Mouse (Mus musculus) liver, embryonic 16.5 days (tissue): ENCODE measurements around the gene Prdm8. TPM values are rescaled to one million over a fixed set of nuclear protein-coding genes. Genes with fewer than 3 reads are reported as not detected.
A peak's percentile ranks its signal among the peaks of the same experiment; 100 is the strongest.

Experiments
- ATAC-seq: fragments of 200-750 bp; cut with Nextera tagmentation; 2 replicates; pipeline ENCODE4 v1.8.0; 2017; ENCODE audit warnings: low read depth, mild to moderate bottlenecking, moderate number of reproducible peaks, moderate library complexity
- H3K27ac ChIP-seq: fragments of 300-500 bp; sonication (generic); 2 replicates; pipeline ENCODE4 v1.5.1; 2014; ENCODE audit warnings: mild to moderate bottlenecking, low read length
- H3K27me3 ChIP-seq: fragments of 300-500 bp; sonication (generic); 2 replicates; pipeline ENCODE4 v1.6.1; 2014; ENCODE audit warnings: low read depth, low read length, mixed read lengths; ENCODE audit not compliant: control insufficient read depth, insufficient read depth
- H3K36me3 ChIP-seq: fragments of 300-500 bp; sonication (generic); 2 replicates; pipeline ENCODE4 v1.6.1; 2014; ENCODE audit warnings: mild to moderate bottlenecking; ENCODE audit not compliant: control insufficient read depth, insufficient read depth
- H3K4me1 ChIP-seq: fragments of 300-500 bp; sonication (generic); 2 replicates; pipeline ENCODE4 v1.6.1; 2014; ENCODE audit warnings: low read depth, low read length, mixed read lengths; ENCODE audit not compliant: control insufficient read depth
- H3K4me2 ChIP-seq: fragments of 300-500 bp; sonication (generic); 2 replicates; pipeline ENCODE4 v1.6.1; 2014; ENCODE audit warnings: low read depth, low read length, mixed read lengths
- H3K4me3 ChIP-seq: fragments of 300-500 bp; sonication (generic); 2 replicates; pipeline ENCODE4 v1.5.1; 2014; ENCODE audit warnings: low read depth, mild to moderate bottlenecking, low read length
- H3K9ac ChIP-seq: fragments of 300-500 bp; sonication (generic); 2 replicates; pipeline ENCODE4 v1.6.1; 2014; ENCODE audit warnings: low read depth, low read length
- H3K9me3 ChIP-seq: fragments of 300-500 bp; sonication (generic); replicated peaks from 2 replicates; pipeline ENCODE4 v1.6.1; 2016; ENCODE audit warnings: low read length; ENCODE audit not compliant: control insufficient read depth
- WGBS: fragments of 180-500 bp; shearing (Covaris S2); extraction: QIAGEN DNeasy Blood & Tissue Kit; methylation state at CpG from one replicate; pipeline ENCODE4 v1.1.7; 2014; ENCODE audit not compliant: insufficient replicate concordance; 5-methylcytosine and 5-hydroxymethylcytosine counted together
- polyA plus RNA-seq: library from polyadenylated mRNA; unstranded; fragments of >200 nt; fragmentation: Nextera tagmentation; extraction: Ambion mirVana; gene quantifications from 2 replicates; pipeline ENCODE4 v1.2.1, GENCODE M21; 2015

Prdm8 gene
- polyA plus RNA-seq, 1 experiment from 2014 or later: not detected

- no peak overlapping the region for H3K9ac ChIP-seq
- no peak overlapping the region for H3K4me3 ChIP-seq
- H3K36me3 ChIP-seq: no peaks in the 10 kb centered on the region
- no peaks in the 10 kb centered on the region for H3K9me3 ChIP-seq
- WGBS: 4% methylated on average over 14 of the region's 14 CpGs
- H3K27me3 ChIP-seq: peaks cover 95% of the 10 kb centered on the region
- peaks cover 3% of the 10 kb centered on the region; the same call in 1 of the 2 replicates for H3K4me1 ChIP-seq
- no peak overlapping the region for H3K27ac ChIP-seq
- ATAC-seq: no peak
- H3K4me2 ChIP-seq: no peak overlapping the region
Measured at GRCm38 (mm10) chr5:98183031-98183595, 16.1 kb downstream of the Prdm8 start.

- H3K9ac ChIP-seq: no peak overlapping the region
- WGBS: 3% methylated on average over 17 of the region's 17 CpGs
Measured at GRCm38 (mm10) chr5:98184281-98184910, 17.4 kb downstream of the Prdm8 start.

GRCm38 (mm10) chr5:98184971-98185805 is 18.2 kb downstream of the Prdm8 start:
- Histone ChIP-seq H3K4me3 (peak overlapping the region; percentile 54), H3K4me2 (peak overlapping the region; percentile 74), H3K9me3 (no peaks in the 10 kb centered on the region), H3K27ac (no peak overlapping the region), H3K27me3 (peaks cover 98% of the 10 kb centered on the region), H3K4me1 (peaks cover 3% of the 10 kb centered on the region; the same call in 1 of the 2 replicates), H3K36me3 (no peaks in the 10 kb centered on the region), H3K9ac (no peak overlapping the region)
- WGBS: under 1% methylated on average over 72 of the region's 89 CpGs
- peak; percentile 54 for ATAC-seq

More at GRCm38 (mm10) chr5:98184281-98184910, 17.4 kb downstream of the Prdm8 start:
- H3K27me3 ChIP-seq: peaks cover 98% of the 10 kb centered on the region
- no peak overlapping the region for H3K27ac ChIP-seq
- peaks cover 3% of the 10 kb centered on the region; the same call in 1 of the 2 replicates for H3K4me1 ChIP-seq
- H3K9me3 ChIP-seq: no peaks in the 10 kb centered on the region
- no peak for ATAC-seq
- H3K36me3 ChIP-seq: no peaks in the 10 kb centered on the region
- no peak overlapping the region for H3K4me3 ChIP-seq
- no peak overlapping the region for H3K4me2 ChIP-seq

GRCm38 (mm10) chr5:98185806-98186751 is 19.1 kb downstream of the Prdm8 start:
- Histone ChIP-seq H3K4me2 (peak overlapping the region; percentile 74), H3K4me3 (peak overlapping the region; percentile 54), H3K9me3 (no peaks in the 10 kb centered on the region), H3K9ac (no peak overlapping the region), H3K4me1 (peaks cover 3% of the 10 kb centered on the region; the same call in 1 of the 2 replicates), H3K27me3 (peaks cover 96% of the 10 kb centered on the region), H3K27ac (no peak overlapping the region), H3K36me3 (no peaks in the 10 kb centered on the region)
- ATAC-seq: no peak
- under 1% methylated on average over 75 of the region's 106 CpGs for WGBS

GRCm38 (mm10) chr5:98189181-98190180 is 22.5 kb downstream of the Prdm8 start:
- Histone ChIP-seq H3K4me1 (peaks cover 3% of the 10 kb centered on the region; the same call in 1 of the 2 replicates), H3K27ac (no peak overlapping the region), H3K27me3 (peaks cover 64% of the 10 kb centered on the region), H3K9me3 (no peaks in the 10 kb centered on the region), H3K36me3 (no peaks in the 10 kb centered on the region), H3K9ac (no peak overlapping the region), H3K4me3 (no peak overlapping the region), H3K4me2 (no peak overlapping the region)
- ATAC-seq: no peak
- WGBS: 2% methylated on average over 31 of the region's 31 CpGs

GRCm38 (mm10) chr5:98192295-98192983 is 25.4 kb downstream of the Prdm8 start:
- no peaks in the 10 kb centered on the region for H3K36me3 ChIP-seq
- no peaks in the 10 kb centered on the region for H3K4me1 ChIP-seq
- no peaks in the 10 kb centered on the region for H3K9me3 ChIP-seq
- H3K27me3 ChIP-seq: peaks cover 37% of the 10 kb centered on the region
- 23% methylated on average over 4 of the region's 4 CpGs for WGBS
- H3K4me2 ChIP-seq: no peak overlapping the region
- ATAC-seq: no peak
- no peak overlapping the region for H3K9ac ChIP-seq
- H3K27ac ChIP-seq: no peak overlapping the region
- no peak overlapping the region for H3K4me3 ChIP-seq

- H3K9me3 ChIP-seq: no peaks in the 10 kb centered on the region
- H3K27me3 ChIP-seq: peaks cover 12% of the 10 kb centered on the region
- no peak for ATAC-seq
- H3K4me1 ChIP-seq: no peaks in the 10 kb centered on the region
- H3K4me2 ChIP-seq: no peak overlapping the region
- H3K4me3 ChIP-seq: no peak overlapping the region
- WGBS: 57% methylated on average over 1 of the region's 1 CpGs
- no peak overlapping the region for H3K27ac ChIP-seq
- no peak overlapping the region for H3K9ac ChIP-seq
- no peaks in the 10 kb centered on the region for H3K36me3 ChIP-seq
Measured at GRCm38 (mm10) chr5:98194959-98195358, 28.0 kb downstream of the Prdm8 start.
